Comparison of ENCODE assay signal across 8 mouse cellular contexts in the genomic region with DNA sequence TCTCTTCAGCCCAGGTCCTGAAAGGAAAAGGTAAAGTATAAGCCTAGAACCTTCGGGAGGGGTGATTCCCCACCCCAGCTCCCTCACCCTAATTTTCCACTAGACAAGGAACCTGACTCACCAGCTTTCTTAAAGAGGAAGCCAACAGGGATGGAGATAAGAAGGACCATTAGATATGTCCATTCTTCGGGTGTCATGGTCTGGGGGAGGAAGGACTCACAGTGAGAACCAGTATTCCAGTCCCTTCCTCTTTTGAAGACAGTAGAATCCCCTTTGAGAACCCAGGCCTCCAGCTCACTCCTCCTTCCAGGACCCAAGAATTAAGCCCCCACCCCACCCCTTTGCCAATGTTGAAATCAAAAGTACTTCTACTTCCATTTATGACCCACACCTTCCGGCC. TPM values are rescaled to one million over a fixed set of nuclear protein-coding genes. Genes with fewer than 3 reads are reported as not detected.
DNase-seq lines count a peak whose midpoint lies in the region; ATAC-seq and TF ChIP-seq lines count a peak whose summit lies in the region.

No protein-coding gene starts in this region.

- peak overlapping the region; percentile 96 for H3K4me2 ChIP-seq in liver, embryonic 12.5 days

- no peak overlapping the region for H3K27ac ChIP-seq in cerebellum, adult 2 months (ENCODE audit: insufficient read depth, low read length)
- no peak overlapping the region for H3K27ac ChIP-seq in testis, adult 2 months (ENCODE audit: control insufficient read depth, insufficient read depth, low read depth, low read length)
- no peak overlapping the region for H3K27ac ChIP-seq in liver, embryonic 12.5 days

- no peak for TF ChIP-seq CTCF in cerebellum, adult 2 months (IDR thresholded peaks at IDR 0.05; ENCODE audit: borderline replicate concordance, insufficient read depth, low read depth, low read length)
- no peak for TF ChIP-seq CTCF in testis, adult 2 months (IDR thresholded peaks at IDR 0.05; ENCODE audit: control insufficient read depth, insufficient read depth, insufficient replicate concordance, low read depth, low read length)

- no peak for DNase-seq in cerebellum, adult 2 months
- no peak for DNase-seq in cerebellum, adult 11-12 months
- DNase-seq in testis, postnatal 14 days (ENCODE audit: low spot score) = no peak
- DNase-seq in right cerebral cortex, postnatal 10 days (ENCODE audit: low spot score in 2 of 2) = no peak
- no peak for DNase-seq in embryo, embryonic 11 days
- no peak for DNase-seq in thymus, adult 18-20 months

- H3K4me3 ChIP-seq in cerebellum, adult 2 months (replicated peaks; ENCODE audit: insufficient read depth, low read depth, low read length) = peak overlapping the region; percentile 86
- peak overlapping the region; percentile 87 for H3K4me3 ChIP-seq in testis, adult 2 months (ENCODE audit: control insufficient read depth, low read depth, low read length)
- H3K4me3 ChIP-seq in liver, embryonic 12.5 days = peak overlapping the region; percentile 71

- peak overlapping the region; percentile 82 for H3K9ac ChIP-seq in liver, embryonic 12.5 days

- WGBS in cerebellum, adult 2 months = 49% methylated on average over 3 of the region's 3 CpGs
- 3% methylated on average over 3 of the region's 3 CpGs for WGBS in liver, embryonic 12.5 days (ENCODE audit: insufficient replicate concordance)

- ATAC-seq in liver, embryonic 12.5 days = no peak

- no peaks in the 10 kb centered on the region for H3K9me3 ChIP-seq in liver, embryonic 12.5 days (replicated peaks)

- H3K36me3 ChIP-seq in testis, adult 2 months (ENCODE audit: control insufficient read depth, insufficient read depth, low read length) = no peaks in the 10 kb centered on the region
- peaks cover 29% of the 10 kb centered on the region for H3K36me3 ChIP-seq in liver, embryonic 12.5 days

- H3K4me1 ChIP-seq in cerebellum, adult 2 months (ENCODE audit: control insufficient read depth, insufficient read depth, low read length) = no peaks in the 10 kb centered on the region
- peaks cover 21% of the 10 kb centered on the region for H3K4me1 ChIP-seq in testis, adult 2 months (ENCODE audit: control insufficient read depth, insufficient read depth, low read length)
- H3K4me1 ChIP-seq in liver, embryonic 12.5 days = peaks cover 39% of the 10 kb centered on the region

- no peak for TF ChIP-seq POLR2A in cerebellum, adult 2 months (IDR thresholded peaks at IDR 0.05; ENCODE audit: borderline replicate concordance, insufficient read depth, low read length)
- no peak for TF ChIP-seq POLR2A in testis, adult 2 months (IDR thresholded peaks at IDR 0.05; ENCODE audit: control insufficient read depth, low read depth, low read length)

- no peaks in the 10 kb centered on the region for H3K27me3 ChIP-seq in cerebellum, adult 2 months (ENCODE audit: control insufficient read depth, insufficient read depth, low read length)
- H3K27me3 ChIP-seq in testis, adult 2 months (ENCODE audit: control insufficient read depth, insufficient read depth, low read length) = no peaks in the 10 kb centered on the region
- H3K27me3 ChIP-seq in liver, embryonic 12.5 days (replicated peaks) = no peaks in the 10 kb centered on the region

RNA-seq across cellular contexts. Expression of gene Tsen34, which starts 0.7 kb away (rescaled TPM):
- polyA plus RNA-seq in cerebellum, adult 2 months (2012; rRNA removed) = 112 and 115 TPM in 2 replicates
- polyA plus RNA-seq in testis, adult 2 months (2012; rRNA removed) = 14.0 and 14.6 TPM in 2 replicates
- 59.0 and 60.3 TPM in 2 replicates for polyA plus RNA-seq in liver, embryonic 12.5 days (2016; fragmentation: Nextera tagmentation; extraction: Ambion mirVana)

RNA-seq across cellular contexts. Expression of gene Mboat7, which starts 1.4 kb away (rescaled TPM):
- polyA plus RNA-seq in cerebellum, adult 2 months (2012; rRNA removed) = 114 and 115 TPM in 2 replicates
- 12.5 and 14.9 TPM in 2 replicates for polyA plus RNA-seq in testis, adult 2 months (2012; rRNA removed)
- polyA plus RNA-seq in liver, embryonic 12.5 days (2016; fragmentation: Nextera tagmentation; extraction: Ambion mirVana) = 24.9 and 27.5 TPM in 2 replicates

RNA-seq across cellular contexts. Expression of gene Rps9, which starts 11.9 kb away (rescaled TPM):
- polyA plus RNA-seq in cerebellum, adult 2 months (2012; rRNA removed) = 866 and 1,027 TPM in 2 replicates
- 408 and 458 TPM in 2 replicates for polyA plus RNA-seq in testis, adult 2 months (2012; rRNA removed)
- polyA plus RNA-seq in liver, embryonic 12.5 days (2016; fragmentation: Nextera tagmentation; extraction: Ambion mirVana) = 1,310 and 1,334 TPM in 2 replicates

RNA-seq across cellular contexts. Expression of gene Tmc4, which starts 14.6 kb away (rescaled TPM):
- 10.8 and 11.7 TPM in 2 replicates for polyA plus RNA-seq in cerebellum, adult 2 months (2012; rRNA removed)
- polyA plus RNA-seq in testis, adult 2 months (2012; rRNA removed) = 2.9 and 5.1 TPM in 2 replicates
- polyA plus RNA-seq in liver, embryonic 12.5 days (2016; fragmentation: Nextera tagmentation; extraction: Ambion mirVana) = 6.9 and 8.1 TPM in 2 replicates

RNA-seq across cellular contexts. Expression of gene Leng1, which starts 26.3 kb away (rescaled TPM):
- 12.0 and 12.9 TPM in 2 replicates for polyA plus RNA-seq in cerebellum, adult 2 months (2012; rRNA removed)
- 5.2 and 5.7 TPM in 2 replicates for polyA plus RNA-seq in testis, adult 2 months (2012; rRNA removed)
- 10.2 and 11.6 TPM in 2 replicates for polyA plus RNA-seq in liver, embryonic 12.5 days (2016; fragmentation: Nextera tagmentation; extraction: Ambion mirVana)
